Mouse (Mus musculus): ENCODE data around the gene Ccdc124.

Gene Ccdc124

GRCm38 (mm10) chr8:70869601-70870041 lies 4.1 kb downstream of the Ccdc124 start:
- peak in 1 of 2 experiments; percentile 82 for DNase-seq (ENCODE audit: low spot score in 2 of 2)

- no peak for DNase-seq (ENCODE audit: low spot score in 2 of 2)
Observed at GRCm38 (mm10) chr8:70869199-70869571, 4.5 kb downstream of the Ccdc124 start.

- DNase-seq (ENCODE audit: low spot score in 2 of 2): no peak
Observed at GRCm38 (mm10) chr8:70868559-70869198, 5.1 kb downstream of the Ccdc124 start.

GRCm38 (mm10) chr8:70866566-70866965 lies 7.2 kb downstream of the Ccdc124 start:
- no peak for DNase-seq (ENCODE audit: low spot score in 2 of 2)

GRCm38 (mm10) chr8:70866001-70866520 lies 7.7 kb downstream of the Ccdc124 start:
- DNase-seq (ENCODE audit: low spot score in 2 of 2): no peak

GRCm38 (mm10) chr8:70865350-70866000 lies 8.3 kb downstream of the Ccdc124 start:
- peak; percentile 98 to 99 for DNase-seq (ENCODE audit: low spot score in 2 of 2)

- no peak for DNase-seq (ENCODE audit: low spot score in 2 of 2)
Observed at GRCm38 (mm10) chr8:70864712-70865221, 9.0 kb downstream of the Ccdc124 start.

GRCm38 (mm10) chr8:70863956-70864711 lies 9.6 kb downstream of the Ccdc124 start:
- DNase-seq (ENCODE audit: low spot score in 2 of 2): no peak

GRCm38 (mm10) chr8:70862824-70863641 lies 10.7 kb downstream of the Ccdc124 start, which contains the start of gene Kcnn1:
Gene Kcnn1 (minus strand): TSS chr8:70863258.
- no peak for DNase-seq (ENCODE audit: low spot score in 2 of 2)

- DNase-seq (ENCODE audit: low spot score in 2 of 2): no peak
Observed at GRCm38 (mm10) chr8:70857516-70857915, 16.2 kb downstream of the Ccdc124 start.

- peak in 1 of 2 experiments; percentile 76 for DNase-seq (ENCODE audit: low spot score in 2 of 2)
Observed at GRCm38 (mm10) chr8:70856541-70857197, 17.1 kb downstream of the Ccdc124 start.

- no peak for DNase-seq (ENCODE audit: low spot score in 2 of 2)
Observed at GRCm38 (mm10) chr8:70856028-70856427, 17.7 kb downstream of the Ccdc124 start.

- DNase-seq (ENCODE audit: low spot score in 2 of 2): no peak
Observed at GRCm38 (mm10) chr8:70853863-70854262, 19.9 kb downstream of the Ccdc124 start.

- DNase-seq (ENCODE audit: low spot score in 2 of 2): no peak
Observed at GRCm38 (mm10) chr8:70852595-70853231, 21.0 kb downstream of the Ccdc124 start.

GRCm38 (mm10) chr8:70851837-70852236 lies 21.9 kb downstream of the Ccdc124 start:
- no peak for DNase-seq (ENCODE audit: low spot score in 2 of 2)

- DNase-seq (ENCODE audit: low spot score in 2 of 2): no peak
Observed at GRCm38 (mm10) chr8:70850947-70851346, 22.8 kb downstream of the Ccdc124 start.

- no peak for DNase-seq (ENCODE audit: low spot score in 2 of 2)
Observed at GRCm38 (mm10) chr8:70850132-70850845, 23.4 kb downstream of the Ccdc124 start.

GRCm38 (mm10) chr8:70849333-70849990 lies 24.3 kb downstream of the Ccdc124 start:
- DNase-seq (ENCODE audit: low spot score in 2 of 2): no peak
